Mouse (Mus musculus): ENCODE results near the gene Zfp711. TPM values are rescaled to one million over a fixed set of nuclear protein-coding genes. Genes with fewer than 3 reads are reported as not detected.

Zfp711 gene
- 24.0 and 27.6 TPM in 2 replicates for polyA plus RNA-seq (2012; rRNA removed)

DNA sequence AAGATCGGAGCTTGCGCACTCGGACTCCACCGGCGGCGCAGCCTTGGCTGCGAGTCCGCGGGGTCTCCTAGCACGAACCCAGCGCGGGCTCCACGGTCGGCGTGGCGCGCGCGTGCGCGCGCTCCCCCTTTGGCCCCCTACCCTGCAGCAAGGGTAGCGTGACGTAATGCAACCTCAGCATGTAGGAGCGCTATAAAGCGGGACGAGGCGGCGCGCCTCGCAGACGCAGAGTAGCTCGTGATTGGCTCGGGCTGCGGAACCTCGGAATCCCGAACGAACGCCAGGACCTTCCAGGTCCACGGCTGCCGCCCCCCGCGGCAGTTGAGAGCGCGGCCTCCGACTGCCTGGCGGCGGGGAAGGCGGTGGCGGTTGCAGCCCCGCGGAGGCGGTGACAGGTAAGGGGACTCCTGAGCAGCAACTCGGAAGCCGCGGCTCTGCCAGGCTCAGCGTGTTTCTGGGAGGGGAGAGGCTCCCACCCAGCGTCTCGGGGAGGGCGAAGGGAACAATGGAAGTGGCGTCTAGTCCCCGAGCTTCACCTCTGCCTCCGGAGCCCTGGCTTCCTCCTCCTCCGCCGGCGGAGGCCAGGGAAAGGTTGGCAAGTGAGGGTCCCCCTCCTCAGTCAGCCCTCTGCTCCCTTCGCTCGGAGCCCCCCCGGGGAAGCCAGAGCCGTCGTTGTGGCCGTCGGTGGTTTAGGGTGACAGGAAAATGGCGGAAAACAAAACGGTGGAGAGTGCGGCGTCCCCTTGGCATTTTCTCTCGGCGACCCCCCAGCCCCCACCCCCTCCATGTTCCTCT lies at the start of gene Zfp711:
Gene Zfp711 (plus strand): TSS at position 16 of the 795 bp plus-strand sequence.
- TF ChIP-seq CTCF (IDR thresholded peaks at IDR 0.05; ENCODE audit: borderline replicate concordance, extremely low read depth, insufficient read depth, insufficient read length) (no peak), POLR2A (IDR thresholded peaks at IDR 0.05; ENCODE audit: borderline replicate concordance, extremely low read depth, insufficient read depth, insufficient read length, poor library complexity, severe bottlenecking) (peak; percentile 67)
- DNase-seq (ENCODE audit: low read depth) = peak; percentile 96

DNA sequence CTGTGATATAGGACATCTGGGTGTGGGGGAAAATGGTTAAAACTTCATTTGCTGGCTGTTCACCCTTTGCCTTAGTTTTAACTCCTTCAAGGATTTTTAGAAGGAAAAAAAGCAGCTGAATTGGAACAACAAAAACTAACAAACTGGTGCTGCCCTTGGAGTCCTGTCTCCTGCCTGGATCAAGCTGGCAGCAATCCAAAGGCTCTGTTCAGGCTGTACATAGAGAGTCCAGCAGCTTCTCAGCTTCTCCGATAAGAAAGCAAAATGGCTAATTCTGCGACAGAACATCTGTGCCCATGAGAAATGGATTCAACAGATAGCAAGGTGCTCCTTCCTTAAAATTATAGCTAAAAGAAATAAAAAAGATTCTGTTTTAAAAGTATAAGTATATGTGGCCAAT lies 32.6 kb upstream of the Zfp711 start:
- no peak for TF ChIP-seq CTCF (IDR thresholded peaks at IDR 0.05; ENCODE audit: borderline replicate concordance, extremely low read depth, insufficient read depth, insufficient read length)
- no peak for TF ChIP-seq POLR2A (IDR thresholded peaks at IDR 0.05; ENCODE audit: borderline replicate concordance, extremely low read depth, insufficient read depth, insufficient read length, poor library complexity, severe bottlenecking)
- DNase-seq (ENCODE audit: low read depth) = peak; percentile 7

DNA sequence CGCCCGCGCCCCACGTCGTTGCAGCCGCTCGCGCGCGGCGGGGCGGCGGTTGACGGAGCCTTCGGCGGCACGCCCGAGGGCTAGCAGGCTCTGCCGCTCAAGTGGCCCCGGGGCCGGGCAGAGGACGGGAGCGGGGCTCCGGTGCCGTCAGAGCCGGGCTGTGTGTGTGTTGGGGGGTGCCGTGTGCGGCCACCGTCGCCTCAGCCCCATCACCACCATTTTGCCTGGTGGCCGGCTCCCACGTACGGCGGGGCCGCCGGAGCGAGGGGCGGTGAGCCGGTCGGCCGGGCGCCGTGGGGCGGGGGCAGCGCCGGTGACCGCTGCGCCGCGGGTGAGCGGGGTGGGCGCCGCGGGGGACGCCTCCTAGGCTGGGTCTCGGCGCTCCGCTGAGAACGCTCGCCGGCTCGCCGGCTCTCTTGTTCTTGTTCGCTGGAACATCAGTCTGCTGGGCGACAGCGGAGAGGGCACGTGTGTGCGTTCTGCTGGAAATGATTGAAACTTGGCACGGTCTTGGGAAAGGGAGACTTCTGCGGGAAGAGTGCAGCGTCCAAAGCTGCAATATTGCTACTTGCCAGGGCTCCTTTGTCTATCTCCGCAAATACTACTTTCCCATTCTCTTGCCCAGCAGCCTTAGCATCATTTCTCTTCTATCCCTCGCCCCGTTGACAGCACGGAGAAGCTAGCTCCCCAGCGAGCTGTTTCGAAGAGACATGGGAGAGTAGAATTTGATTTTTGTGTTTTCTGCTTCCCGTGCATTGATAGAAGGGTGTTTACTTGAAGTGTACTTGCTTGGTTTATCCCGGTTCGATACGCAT lies 1.2 kb downstream of the Zfp711 start:
- TF ChIP-seq CTCF (IDR thresholded peaks at IDR 0.05; ENCODE audit: borderline replicate concordance, extremely low read depth, insufficient read depth, insufficient read length) (no peak), POLR2A (IDR thresholded peaks at IDR 0.05; ENCODE audit: borderline replicate concordance, extremely low read depth, insufficient read depth, insufficient read length, poor library complexity, severe bottlenecking) (0 out of 2 replicates have a peak, but pooled peaks have one; percentile 4)
- DNase-seq (ENCODE audit: low read depth) = peak; percentile 80

DNA sequence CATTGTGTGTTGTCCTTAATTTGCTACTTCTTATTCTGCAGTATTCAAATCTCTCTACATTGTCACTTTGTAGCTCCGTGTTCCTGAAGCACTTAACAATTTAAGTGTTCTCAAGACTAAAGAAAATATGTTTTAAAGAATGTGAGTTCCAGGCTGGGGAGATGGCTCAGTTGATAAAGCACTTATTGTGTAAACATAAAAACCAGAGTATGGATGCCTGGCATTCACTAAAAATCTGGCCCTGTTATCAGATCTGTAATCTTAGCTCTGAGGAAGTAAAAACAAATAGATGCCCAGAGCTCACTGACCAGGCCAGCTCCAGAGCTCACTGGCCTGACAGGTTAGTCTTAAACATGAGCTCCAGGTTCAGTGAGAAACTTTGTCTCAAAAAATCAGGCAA lies 75.2 kb downstream of the Zfp711 start:
- TF ChIP-seq CTCF (IDR thresholded peaks at IDR 0.05; ENCODE audit: borderline replicate concordance, extremely low read depth, insufficient read depth, insufficient read length) = no peak
- no peak for TF ChIP-seq POLR2A (IDR thresholded peaks at IDR 0.05; ENCODE audit: borderline replicate concordance, extremely low read depth, insufficient read depth, insufficient read length, poor library complexity, severe bottlenecking)
- no peak for DNase-seq (ENCODE audit: low read depth)

DNA sequence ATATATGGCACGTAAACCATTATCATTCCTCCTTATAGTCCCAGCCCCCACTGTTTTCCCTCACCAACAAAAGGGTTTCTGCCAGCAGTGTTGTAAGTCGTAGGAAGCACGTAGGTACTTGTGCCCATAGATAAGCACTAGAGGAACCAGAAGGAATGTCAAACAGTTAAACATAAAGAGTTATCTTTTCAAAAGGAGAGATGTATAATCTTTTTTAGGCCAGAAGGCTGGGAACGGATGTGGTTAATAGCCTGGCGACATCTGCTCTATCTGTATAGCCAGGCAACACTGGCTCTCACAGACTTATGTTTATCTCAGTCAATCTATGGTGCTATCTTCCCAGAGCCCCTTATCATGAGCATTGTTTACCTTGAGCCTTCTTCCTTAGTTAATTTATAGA lies 80.3 kb downstream of the Zfp711 start:
- TF ChIP-seq POLR2A (IDR thresholded peaks at IDR 0.05; ENCODE audit: borderline replicate concordance, extremely low read depth, insufficient read depth, insufficient read length, poor library complexity, severe bottlenecking) (no peak), CTCF (IDR thresholded peaks at IDR 0.05; ENCODE audit: borderline replicate concordance, extremely low read depth, insufficient read depth, insufficient read length) (no peak)
- no peak for DNase-seq (ENCODE audit: low read depth)

Other genes with a start within 250 kb of the Zfp711 start
- not detected in 2 replicates for gene Satl1, start 193.7 kb upstream of the Zfp711 start, polyA plus RNA-seq (2012; rRNA removed)
- not detected in 2 replicates for gene 2010106E10Rik, start 105.3 kb upstream of the Zfp711 start, polyA plus RNA-seq (2012; rRNA removed)
- 0.10 TPM in 2 replicates for gene Pof1b, start 98.1 kb downstream of the Zfp711 start, polyA plus RNA-seq (2012; rRNA removed)